Mouse (Mus musculus) limb, embryonic 15.5 days (tissue): Measurements from ENCODE around the gene Cct6b. TPM values are rescaled to one million over a fixed set of nuclear protein-coding genes. Genes with fewer than 3 reads are reported as not detected.

Experiments
- ATAC-seq: fragments of 200-750 bp; cut with Nextera tagmentation; 2 replicates; pipeline ENCODE4 v1.8.0; 2017; ENCODE audit warnings: low read depth, moderate TSS enrichment; ENCODE audit not compliant: insufficient number of reproducible peaks, low FRiP score, low TSS enrichment
- H3K27ac ChIP-seq: fragments of 300-500 bp; sonication (generic); 2 replicates; pipeline ENCODE4 v1.5.1; 2015; ENCODE audit warnings: moderate library complexity, mild to moderate bottlenecking, inconsistent platforms
- H3K27me3 ChIP-seq: fragments of 300-500 bp; sonication (generic); 2 replicates; pipeline ENCODE4 v1.6.1; 2015; ENCODE audit warnings: inconsistent platforms
- H3K36me3 ChIP-seq: fragments of 300-500 bp; sonication (generic); 2 replicates; pipeline ENCODE4 v1.6.1; 2015; ENCODE audit warnings: inconsistent platforms
- H3K4me1 ChIP-seq: fragments of 300-500 bp; sonication (generic); 2 replicates; pipeline ENCODE4 v1.6.1; 2015; ENCODE audit warnings: inconsistent platforms
- H3K4me2 ChIP-seq: fragments of 300-500 bp; sonication (generic); 2 replicates; pipeline ENCODE4 v1.6.1; 2015; ENCODE audit warnings: mild to moderate bottlenecking, inconsistent platforms
- H3K4me3 ChIP-seq: fragments of 300-500 bp; sonication (generic); 2 replicates; pipeline ENCODE4 v1.5.1; 2015; ENCODE audit warnings: mild to moderate bottlenecking, inconsistent platforms
- H3K9ac ChIP-seq: fragments of 300-500 bp; sonication (generic); 2 replicates; pipeline ENCODE4 v1.6.1; 2015; ENCODE audit warnings: inconsistent platforms
- H3K9me3 ChIP-seq: fragments of 300-500 bp; sonication (generic); 2 replicates; pipeline ENCODE4 v1.6.1; 2016; ENCODE audit warnings: inconsistent platforms
- WGBS: fragments of 180-500 bp; shearing (Covaris S2); methylation state at CpG from one replicate; pipeline ENCODE4 v1.1.7; 2015; 5-methylcytosine and 5-hydroxymethylcytosine counted together
- polyA plus RNA-seq: library from polyadenylated mRNA; unstranded; fragments of >200 nt; fragmentation: Nextera tagmentation; extraction: Ambion mirVana; gene quantifications from 2 replicates; pipeline ENCODE4 v1.2.1, GENCODE M21; 2015

The Cct6b gene
- polyA plus RNA-seq = 0.18 and 0.43 TPM in 2 replicates

GRCm38 (mm10) chr11:82763742-82764437 lies at the start of gene Cct6b, which contains the start of gene Zfp830:
Gene Cct6b, minus strand, starts transcription at chr11:82764321.
Gene Zfp830, plus strand, starts transcription at chr11:82764345.
- H3K4me1 ChIP-seq = peaks cover 22% of the 10 kb centered on the region
- H3K36me3 ChIP-seq = peaks cover 3% of the 10 kb centered on the region; the same call in 1 of the 2 replicates
- H3K4me2 ChIP-seq = peak within 1 kb of the TSS; percentile 79
- peak; percentile 95 for ATAC-seq
- H3K9ac ChIP-seq = peak within 1 kb of the TSS; percentile 82
- H3K4me3 ChIP-seq = peak within 1 kb of the TSS; percentile 94
- H3K9me3 ChIP-seq = no peaks in the 10 kb centered on the region
- WGBS = under 1% methylated on average over 44 of the region's 44 CpGs
- peak within 1 kb of the TSS; percentile 97 for H3K27ac ChIP-seq
- no peaks in the 10 kb centered on the region for H3K27me3 ChIP-seq

GRCm38 (mm10) chr11:82808485-82808884 lies 44.4 kb upstream of the Cct6b start:
- no peak overlapping the region for H3K4me2 ChIP-seq
- no peak for ATAC-seq
- 72% methylated on average over 5 of the region's 5 CpGs for WGBS
- no peak overlapping the region for H3K27ac ChIP-seq
- H3K4me3 ChIP-seq = no peak overlapping the region
- H3K4me1 ChIP-seq = 0 out of 2 replicates have a peak, but pooled peaks cover 2% of the 10 kb centered on the region
- H3K27me3 ChIP-seq = no peaks in the 10 kb centered on the region
- no peak overlapping the region for H3K9ac ChIP-seq
- peaks cover 23% of the 10 kb centered on the region for H3K36me3 ChIP-seq
- no peaks in the 10 kb centered on the region for H3K9me3 ChIP-seq

GRCm38 (mm10) chr11:82807370-82807769 lies 43.2 kb upstream of the Cct6b start:
- Histone ChIP-seq H3K36me3 (peaks cover 34% of the 10 kb centered on the region), H3K4me1 (0 out of 2 replicates have a peak, but pooled peaks cover 2% of the 10 kb centered on the region), H3K9me3 (no peaks in the 10 kb centered on the region), H3K9ac (no peak overlapping the region), H3K4me3 (no peak overlapping the region), H3K4me2 (no peak overlapping the region), H3K27ac (no peak overlapping the region), H3K27me3 (no peaks in the 10 kb centered on the region)
- no peak for ATAC-seq
- 72% methylated on average over 3 of the region's 3 CpGs for WGBS

GRCm38 (mm10) chr11:82806656-82807055 lies 42.5 kb upstream of the Cct6b start:
- ATAC-seq = no peak
- Histone ChIP-seq H3K27me3 (no peaks in the 10 kb centered on the region), H3K36me3 (peaks cover 36% of the 10 kb centered on the region), H3K4me2 (no peak overlapping the region), H3K9ac (no peak overlapping the region), H3K4me1 (0 out of 2 replicates have a peak, but pooled peaks cover 2% of the 10 kb centered on the region), H3K4me3 (no peak overlapping the region), H3K9me3 (no peaks in the 10 kb centered on the region), H3K27ac (no peak overlapping the region)
- WGBS = 80% methylated on average over 3 of the region's 3 CpGs

DNA sequence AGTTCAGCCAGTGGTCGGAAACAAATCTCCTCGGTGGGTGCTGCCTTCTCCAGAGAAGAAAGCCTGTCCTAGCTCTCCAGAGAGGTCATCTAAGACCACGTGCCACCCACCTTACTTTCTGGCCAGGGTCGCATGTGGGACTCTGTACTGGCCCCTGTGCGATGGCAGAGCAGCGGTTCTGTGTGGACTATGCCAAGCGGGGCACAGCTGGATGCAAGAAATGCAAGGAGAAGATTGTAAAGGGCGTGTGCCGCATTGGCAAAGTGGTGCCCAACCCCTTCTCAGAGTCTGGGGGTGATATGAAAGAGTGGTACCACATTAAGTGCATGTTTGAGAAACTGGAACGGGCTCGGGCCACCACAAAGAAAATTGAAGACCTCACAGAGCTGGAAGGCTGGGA lies 19.3 kb upstream of the Cct6b start:
- peaks cover 12% of the 10 kb centered on the region for H3K4me1 ChIP-seq
- H3K9me3 ChIP-seq = no peaks in the 10 kb centered on the region
- H3K9ac ChIP-seq = no peak overlapping the region
- WGBS = 89% methylated on average over 11 of the region's 11 CpGs
- peaks cover 49% of the 10 kb centered on the region for H3K36me3 ChIP-seq
- no peak overlapping the region for H3K4me3 ChIP-seq
- ATAC-seq = no peak
- H3K27me3 ChIP-seq = no peaks in the 10 kb centered on the region
- H3K4me2 ChIP-seq = no peak overlapping the region
- H3K27ac ChIP-seq = no peak overlapping the region

- WGBS = 37% methylated on average over 6 of the region's 6 CpGs
- H3K9ac ChIP-seq = peak overlapping the region; percentile 94; the same call in 1 of the 2 replicates
- H3K27me3 ChIP-seq = no peaks in the 10 kb centered on the region
- no peak for ATAC-seq
- peak overlapping the region; percentile 99; the same call in 1 of the 2 replicates for H3K27ac ChIP-seq
- H3K4me2 ChIP-seq = peak overlapping the region; percentile 57
- H3K4me3 ChIP-seq = peak overlapping the region; percentile 93
- H3K9me3 ChIP-seq = no peaks in the 10 kb centered on the region
- peaks cover 36% of the 10 kb centered on the region for H3K36me3 ChIP-seq
- peaks cover 12% of the 10 kb centered on the region for H3K4me1 ChIP-seq
Measured at GRCm38 (mm10) chr11:82782197-82782596, 18.1 kb upstream of the Cct6b start.

- peak within 1 kb of the TSS; percentile 93 for H3K4me3 ChIP-seq
Measured at GRCm38 (mm10) chr11:82780983-82781903, 17.1 kb upstream of the Cct6b start, which contains the start of gene Lig3. Gene Lig3, plus strand, starts transcription at chr11:82781108.

DNA sequence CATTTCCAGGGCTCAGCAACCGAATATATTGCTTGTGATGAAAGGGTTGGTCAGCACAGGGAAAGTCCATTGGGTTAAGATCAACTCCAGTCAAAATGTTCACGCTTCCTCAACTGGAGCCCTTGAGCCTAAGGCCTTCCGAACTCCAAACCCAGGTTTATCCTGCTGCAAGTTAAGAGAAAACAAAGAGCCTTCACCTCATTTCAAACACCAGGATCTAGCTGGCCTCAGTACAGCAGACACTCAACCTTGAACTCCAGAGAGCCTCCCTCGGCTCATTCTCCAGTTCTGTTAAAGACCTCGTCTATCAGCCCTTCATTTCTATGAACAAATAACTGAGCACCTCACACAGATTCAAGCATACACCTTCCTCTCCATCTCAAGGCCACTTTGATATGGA lies 16.0 kb upstream of the Cct6b start:
- peak overlapping the region; percentile 99; the same call in 1 of the 2 replicates for H3K27ac ChIP-seq
- ATAC-seq = no peak

More at GRCm38 (mm10) chr11:82780983-82781903, 17.1 kb upstream of the Cct6b start, which contains the start of gene Lig3:
- under 1% methylated on average over 75 of the region's 90 CpGs for WGBS
- peaks cover 27% of the 10 kb centered on the region for H3K36me3 ChIP-seq
- peak within 1 kb of the TSS; percentile 94 for H3K9ac ChIP-seq
- H3K4me2 ChIP-seq = peak within 1 kb of the TSS; percentile 57
- H3K4me1 ChIP-seq = peaks cover 12% of the 10 kb centered on the region
- ATAC-seq = peak; percentile 96
- no peaks in the 10 kb centered on the region for H3K27me3 ChIP-seq
- H3K27ac ChIP-seq = peak within 1 kb of the TSS; percentile 99
- H3K9me3 ChIP-seq = no peaks in the 10 kb centered on the region

GRCm38 (mm10) chr11:82764438-82764924 lies 360 bp upstream of the Cct6b start:
- Histone ChIP-seq H3K27ac (peak overlapping the region; percentile 97), H3K4me3 (peak overlapping the region; percentile 94), H3K36me3 (peaks cover 7% of the 10 kb centered on the region; the same call in 1 of the 2 replicates), H3K9ac (peak overlapping the region; percentile 82), H3K4me1 (peaks cover 22% of the 10 kb centered on the region), H3K27me3 (no peaks in the 10 kb centered on the region), H3K9me3 (no peaks in the 10 kb centered on the region), H3K4me2 (peak overlapping the region; percentile 79)
- under 1% methylated on average over 28 of the region's 28 CpGs for WGBS
- peak; percentile 74; the same call in 1 of the 2 replicates for ATAC-seq

More for the DNA sequence above, 16.0 kb upstream of the Cct6b start:
- H3K4me1 ChIP-seq = peaks cover 12% of the 10 kb centered on the region
- H3K4me2 ChIP-seq = peak overlapping the region; percentile 57
- no peaks in the 10 kb centered on the region for H3K9me3 ChIP-seq
- H3K36me3 ChIP-seq = peaks cover 17% of the 10 kb centered on the region
- H3K9ac ChIP-seq = peak overlapping the region; percentile 94
- peak overlapping the region; percentile 93 for H3K4me3 ChIP-seq
- 45% methylated on average over 5 of the region's 5 CpGs for WGBS
- H3K27me3 ChIP-seq = no peaks in the 10 kb centered on the region

DNA sequence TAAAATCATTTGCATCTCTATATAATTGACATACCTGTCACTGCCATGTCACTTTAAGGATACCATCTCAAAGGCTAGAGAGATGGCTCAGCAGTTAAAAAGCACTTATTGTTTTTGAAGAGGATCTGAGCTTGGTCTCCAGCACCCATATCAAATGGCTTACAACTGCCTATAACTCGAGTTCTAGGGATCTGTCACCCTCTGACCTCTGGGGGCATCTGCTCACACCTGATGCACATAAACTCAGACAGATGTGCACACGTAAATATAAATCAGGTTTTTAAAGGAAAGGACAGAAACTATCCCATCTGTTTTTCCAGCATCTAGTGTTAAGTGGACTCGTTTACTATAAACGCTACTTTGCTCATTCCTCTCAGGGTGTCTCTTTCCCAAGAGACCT lies 860 bp downstream of the Cct6b start:
- Histone ChIP-seq H3K9me3 (no peaks in the 10 kb centered on the region), H3K9ac (no peak overlapping the region), H3K4me3 (peak overlapping the region; percentile 94), H3K36me3 (no peaks in the 10 kb centered on the region), H3K4me1 (peaks cover 22% of the 10 kb centered on the region), H3K4me2 (peak overlapping the region; percentile 79), H3K27ac (peak overlapping the region; percentile 97), H3K27me3 (no peaks in the 10 kb centered on the region)
- ATAC-seq = no peak
- WGBS = 3% methylated on average over 4 of the region's 4 CpGs

DNA sequence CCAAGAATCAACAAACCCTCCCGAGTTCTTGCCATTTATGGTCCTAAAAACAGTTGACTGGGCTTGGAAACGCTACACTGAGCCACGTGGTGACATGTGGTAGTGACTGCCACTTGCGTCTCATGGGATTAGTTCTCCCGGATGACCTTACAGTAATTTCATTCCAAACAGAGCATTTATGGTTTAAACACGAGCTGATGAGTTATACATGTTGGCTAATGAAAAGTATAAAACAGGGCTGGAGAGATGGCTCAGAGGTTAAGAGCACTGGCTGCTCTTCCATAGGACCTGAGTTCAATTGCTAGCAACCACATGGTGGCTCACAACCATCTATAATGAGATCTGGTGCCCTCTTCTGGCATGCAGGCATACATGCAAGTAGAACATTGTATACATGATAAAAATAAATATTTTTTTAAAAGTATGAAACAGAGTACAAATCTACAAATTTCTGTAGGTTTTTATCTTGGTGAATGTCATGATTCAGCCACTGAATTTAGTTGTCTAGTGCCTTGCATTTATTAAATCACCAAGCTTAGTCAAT lies 1.8 kb downstream of the Cct6b start:
- H3K36me3 ChIP-seq = no peaks in the 10 kb centered on the region
- no peak overlapping the region for H3K27ac ChIP-seq
- no peak overlapping the region for H3K4me2 ChIP-seq
- H3K4me1 ChIP-seq = peaks cover 22% of the 10 kb centered on the region
- H3K27me3 ChIP-seq = no peaks in the 10 kb centered on the region
- H3K9ac ChIP-seq = no peak overlapping the region
- no peak for ATAC-seq
- H3K4me3 ChIP-seq = no peak overlapping the region
- 83% methylated on average over 6 of the region's 6 CpGs for WGBS
- H3K9me3 ChIP-seq = no peaks in the 10 kb centered on the region
